Mouse (Mus musculus) embryo, embryonic 11.5 days (tissue): ENCODE data around the gene Igfbp4.

Experiments
- DNase-seq: peaks from one replicate; pipeline ENCODE4 v3.0.0-alpha.2; 2012; ENCODE audit warnings: low read depth, low spot score

Igfbp4 gene

GRCm38 (mm10) chr11:99080902-99081543 lies 40.0 kb downstream of the Igfbp4 start:
- no peak for DNase-seq

GRCm38 (mm10) chr11:99081566-99081965 lies 40.5 kb downstream of the Igfbp4 start:
- no peak for DNase-seq

GRCm38 (mm10) chr11:99082098-99082497 lies 41.1 kb downstream of the Igfbp4 start:
- DNase-seq = no peak

- DNase-seq = no peak
Observed at GRCm38 (mm10) chr11:99083516-99083915, 42.5 kb downstream of the Igfbp4 start.

- no peak for DNase-seq
Observed at GRCm38 (mm10) chr11:99084366-99084765, 43.3 kb downstream of the Igfbp4 start.

- no peak for DNase-seq
Observed at GRCm38 (mm10) chr11:99088486-99088885, 47.4 kb downstream of the Igfbp4 start.

- DNase-seq = no peak
Observed at GRCm38 (mm10) chr11:99089077-99089601, 48.1 kb downstream of the Igfbp4 start, which contains the start of gene Tns4. TSS of gene Tns4 (minus strand) at chr11:99089306.

- no peak for DNase-seq
Observed at GRCm38 (mm10) chr11:99090391-99090790, 49.3 kb downstream of the Igfbp4 start.

GRCm38 (mm10) chr11:99091666-99092065 lies 50.6 kb downstream of the Igfbp4 start:
- no peak for DNase-seq

- DNase-seq = no peak
Observed at GRCm38 (mm10) chr11:99093740-99094139, 52.7 kb downstream of the Igfbp4 start.

- DNase-seq = no peak
Observed at GRCm38 (mm10) chr11:99094911-99095676, 54.0 kb downstream of the Igfbp4 start.

GRCm38 (mm10) chr11:99095759-99096158 lies 54.7 kb downstream of the Igfbp4 start:
- DNase-seq = no peak

GRCm38 (mm10) chr11:99096417-99096816 lies 55.4 kb downstream of the Igfbp4 start:
- DNase-seq = no peak

GRCm38 (mm10) chr11:99096996-99097774 lies 56.1 kb downstream of the Igfbp4 start:
- no peak for DNase-seq

GRCm38 (mm10) chr11:99098924-99099323 lies 57.9 kb downstream of the Igfbp4 start:
- no peak for DNase-seq

GRCm38 (mm10) chr11:99099516-99099915 lies 58.5 kb downstream of the Igfbp4 start:
- DNase-seq = no peak

- no peak for DNase-seq
Observed at GRCm38 (mm10) chr11:99100215-99100614, 59.2 kb downstream of the Igfbp4 start.

GRCm38 (mm10) chr11:99101693-99102092 lies 60.6 kb downstream of the Igfbp4 start:
- DNase-seq = no peak

GRCm38 (mm10) chr11:99102575-99103270 lies 61.7 kb downstream of the Igfbp4 start:
- DNase-seq = no peak
